Mouse (Mus musculus) testis, adult 2 months (tissue): Measurements from ENCODE around the gene Il17rd.

Source experiments
- CTCF ChIP-seq: fragments of 200-500 bp; IDR thresholded peaks from 2 replicates; pipeline ENCODE4 v1.5.1; 2012; ENCODE audit warnings: low read depth, mild to moderate bottlenecking, inconsistent platforms, low read length, moderate library complexity; ENCODE audit not compliant: control insufficient read depth, insufficient read depth, insufficient replicate concordance
- POLR2A ChIP-seq: fragments of 200-500 bp; IDR thresholded peaks from 2 replicates; pipeline ENCODE4 v1.6.1; 2012; ENCODE audit warnings: low read depth, mild to moderate bottlenecking, inconsistent platforms, low read length, moderate library complexity; ENCODE audit not compliant: control insufficient read depth

DNA sequence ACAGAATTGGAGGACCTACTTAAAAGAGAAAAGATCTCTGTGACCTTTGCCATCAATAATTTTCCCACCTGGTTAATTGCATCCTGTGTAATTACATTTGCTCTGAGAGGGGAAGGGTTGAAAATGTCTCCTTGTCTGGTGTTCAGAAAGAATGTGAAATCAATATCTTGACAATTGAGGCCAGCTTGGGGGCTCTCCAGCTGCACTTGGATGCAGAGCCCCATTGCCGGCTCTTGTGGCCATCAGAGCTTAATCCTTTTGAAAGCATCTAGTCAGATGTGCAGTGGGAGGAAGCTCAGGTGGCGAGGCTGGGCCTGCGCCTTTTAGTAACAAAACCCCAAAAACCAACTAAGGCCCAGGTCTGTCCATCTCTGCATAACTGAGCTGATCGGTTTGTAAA, 47.3 kb downstream of the Il17rd start:
- TF ChIP-seq CTCF (no peak), POLR2A (no peak)
